Mouse (Mus musculus) cortical plate, adult 2 months (tissue): Measurements from ENCODE around the gene Alad.

ENCODE experiments used
- CTCF ChIP-seq: fragments of 200-500 bp; IDR thresholded peaks from 2 replicates; pipeline ENCODE4 v1.5.1; 2011; ENCODE audit warnings: mild to moderate bottlenecking, control low read depth, low read length; ENCODE audit not compliant: insufficient read depth; ENCODE audit errors: extremely low read depth
- POLR2A ChIP-seq: fragments of 200-500 bp; IDR thresholded peaks from 2 replicates; pipeline ENCODE4 v1.6.1; 2011; ENCODE audit warnings: mild to moderate bottlenecking, low read length, control low read depth; ENCODE audit not compliant: insufficient read depth; ENCODE audit errors: extremely low read depth

DNA sequence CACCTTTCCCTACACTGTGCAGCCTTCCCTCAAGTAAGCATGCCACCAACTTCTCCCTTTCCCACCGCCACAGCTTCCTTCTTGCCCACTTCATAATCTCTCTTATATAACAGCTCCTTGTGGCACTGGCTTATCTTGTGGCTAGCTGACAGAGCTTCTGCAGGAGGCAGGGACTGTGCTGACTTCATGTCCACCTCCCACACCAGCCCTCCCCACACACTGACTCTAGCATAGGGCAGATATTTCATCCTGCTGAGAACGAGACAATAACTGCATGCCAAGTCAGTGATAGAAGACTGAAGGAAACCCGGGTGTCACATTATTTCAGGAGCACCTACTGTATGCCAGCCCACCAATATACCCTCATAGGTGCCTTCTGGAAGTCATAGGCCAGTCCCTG, 4.2 kb downstream of the Alad start:
- TF ChIP-seq CTCF, result no peak
- no peak for TF ChIP-seq POLR2A
